Mouse (Mus musculus) kidney, embryonic 15.5 days (tissue): ENCODE results near the gene Tmem269. TPM values are rescaled to one million over a fixed set of nuclear protein-coding genes. Genes with fewer than 3 reads are reported as not detected.

Source experiments
- ATAC-seq: fragments of 200-750 bp; cut with Nextera tagmentation; replicated peaks from 2 replicates; pipeline ENCODE4 v1.8.0; 2017; ENCODE audit warnings: moderate TSS enrichment; ENCODE audit not compliant: low FRiP score
- H3K27ac ChIP-seq: fragments of 300-500 bp; sonication (generic); 2 replicates; pipeline ENCODE4 v1.5.1; 2015; ENCODE audit warnings: mild to moderate bottlenecking, inconsistent platforms
- H3K27me3 ChIP-seq: fragments of 300-500 bp; sonication (generic); 2 replicates; pipeline ENCODE4 v1.6.1; 2015; ENCODE audit warnings: inconsistent platforms
- H3K36me3 ChIP-seq: fragments of 300-500 bp; sonication (generic); 2 replicates; pipeline ENCODE4 v1.6.1; 2015; ENCODE audit warnings: inconsistent platforms
- H3K4me1 ChIP-seq: fragments of 300-500 bp; sonication (generic); 2 replicates; pipeline ENCODE4 v1.6.1; 2015; ENCODE audit warnings: inconsistent platforms
- H3K4me2 ChIP-seq: fragments of 300-500 bp; sonication (generic); 2 replicates; pipeline ENCODE4 v1.6.1; 2015; ENCODE audit warnings: moderate library complexity, mild to moderate bottlenecking, inconsistent platforms
- H3K4me3 ChIP-seq: fragments of 300-500 bp; sonication (generic); replicated peaks from 2 replicates; pipeline ENCODE4 v1.5.1; 2015; ENCODE audit warnings: mild to moderate bottlenecking, inconsistent platforms
- H3K9ac ChIP-seq: fragments of 300-500 bp; sonication (generic); 2 replicates; pipeline ENCODE4 v1.6.1; 2015; ENCODE audit warnings: mild to moderate bottlenecking, inconsistent platforms
- H3K9me3 ChIP-seq: fragments of 300-500 bp; sonication (generic); replicated peaks from 2 replicates; pipeline ENCODE4 v1.6.1; 2016; ENCODE audit warnings: inconsistent platforms
- WGBS: fragments of 180-500 bp; shearing (Covaris S2); methylation state at CpG from one replicate; pipeline ENCODE4 v1.1.7; 2015; ENCODE audit warnings: mixed read lengths; 5-methylcytosine and 5-hydroxymethylcytosine counted together
- polyA plus RNA-seq: library from polyadenylated mRNA; unstranded; fragments of >200 nt; fragmentation: Nextera tagmentation; extraction: Ambion mirVana; gene quantifications from 2 replicates; pipeline ENCODE4 v1.2.1, GENCODE M21; 2015

Tmem269 gene
- polyA plus RNA-seq, 1 experiment from 2014 or later: not detected

- Histone ChIP-seq H3K27ac (no peak overlapping the region), H3K36me3 (no peaks in the 10 kb centered on the region), H3K27me3 (no peaks in the 10 kb centered on the region), H3K4me2 (no peak overlapping the region), H3K9ac (no peak overlapping the region), H3K4me3 (no peak overlapping the region), H3K9me3 (no peaks in the 10 kb centered on the region), H3K4me1 (peaks cover 8% of the 10 kb centered on the region)
- ATAC-seq: no peak
- WGBS: 54% methylated on average over 3 of the region's 3 CpGs
Measured at GRCm38 (mm10) chr4:119191273-119191672, 26.7 kb downstream of the Tmem269 start.

GRCm38 (mm10) chr4:119190618-119191017, 27.4 kb downstream of the Tmem269 start:
- no peaks in the 10 kb centered on the region for H3K27me3 ChIP-seq
- ATAC-seq: no peak
- no peak overlapping the region for H3K4me2 ChIP-seq
- H3K4me3 ChIP-seq: no peak overlapping the region
- H3K9ac ChIP-seq: no peak overlapping the region
- no peaks in the 10 kb centered on the region for H3K36me3 ChIP-seq
- no peak overlapping the region for H3K27ac ChIP-seq
- H3K4me1 ChIP-seq: peaks cover 1% of the 10 kb centered on the region; the same call in 1 of the 2 replicates
- WGBS: 77% methylated on average over 8 of the region's 8 CpGs
- no peaks in the 10 kb centered on the region for H3K9me3 ChIP-seq

DNA sequence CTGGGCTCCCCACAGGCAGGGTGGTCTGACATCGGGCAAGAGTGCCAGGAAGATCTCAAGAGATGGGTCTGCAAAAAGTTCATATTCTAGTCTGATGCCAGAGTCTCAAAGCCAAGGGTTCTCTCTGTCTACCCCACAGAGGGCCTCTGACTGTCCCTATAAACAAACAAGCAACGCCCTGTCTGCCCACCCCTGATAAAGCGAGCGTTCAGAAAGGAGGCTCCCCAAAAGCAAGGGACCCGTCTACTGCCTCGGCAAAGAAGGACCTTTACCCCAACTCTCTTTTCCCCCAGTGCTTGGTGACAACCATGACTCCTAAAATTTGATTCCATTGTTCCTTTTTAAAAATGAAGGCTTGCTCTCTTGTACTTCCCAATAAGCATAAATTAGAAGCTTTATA, 28.2 kb downstream of the Tmem269 start, which contains the start of gene Ermap:
Gene Ermap, minus strand, starts transcription at position 148 of the 400 bp plus-strand sequence.
- Histone ChIP-seq H3K27ac (no peak within 1 kb of the TSS), H3K4me1 (no peaks in the 10 kb centered on the region), H3K9me3 (no peaks in the 10 kb centered on the region), H3K27me3 (no peaks in the 10 kb centered on the region), H3K9ac (no peak within 1 kb of the TSS), H3K4me2 (no peak within 1 kb of the TSS), H3K36me3 (no peaks in the 10 kb centered on the region), H3K4me3 (no peak within 1 kb of the TSS)
- ATAC-seq: no peak; the same call in 1 of the 2 replicates
- 72% methylated on average over 6 of the region's 6 CpGs for WGBS

- Histone ChIP-seq H3K27ac (no peak overlapping the region), H3K27me3 (no peaks in the 10 kb centered on the region), H3K4me3 (no peak overlapping the region), H3K9ac (no peak overlapping the region), H3K4me1 (no peaks in the 10 kb centered on the region), H3K36me3 (no peaks in the 10 kb centered on the region), H3K9me3 (no peaks in the 10 kb centered on the region), H3K4me2 (no peak overlapping the region)
- 83% methylated on average over 6 of the region's 6 CpGs for WGBS
- ATAC-seq: no peak
Measured at GRCm38 (mm10) chr4:119189392-119189791, 28.6 kb downstream of the Tmem269 start.

GRCm38 (mm10) chr4:119188060-119188785, 29.8 kb downstream of the Tmem269 start:
- H3K27ac ChIP-seq: no peak overlapping the region
- no peak for ATAC-seq
- WGBS: 49% methylated on average over 11 of the region's 11 CpGs

GRCm38 (mm10) chr4:119185771-119186170, 32.2 kb downstream of the Tmem269 start:
- Histone ChIP-seq H3K36me3 (no peaks in the 10 kb centered on the region), H3K4me3 (no peak overlapping the region), H3K27ac (no peak overlapping the region), H3K4me1 (no peaks in the 10 kb centered on the region), H3K9ac (no peak overlapping the region), H3K27me3 (no peaks in the 10 kb centered on the region), H3K4me2 (no peak overlapping the region), H3K9me3 (no peaks in the 10 kb centered on the region)
- WGBS: 80% methylated on average over 4 of the region's 4 CpGs
- no peak for ATAC-seq

More at GRCm38 (mm10) chr4:119188060-119188785, 29.8 kb downstream of the Tmem269 start:
- no peak overlapping the region for H3K4me3 ChIP-seq
- no peak overlapping the region for H3K4me2 ChIP-seq
- H3K9ac ChIP-seq: no peak overlapping the region
- H3K36me3 ChIP-seq: no peaks in the 10 kb centered on the region
- no peaks in the 10 kb centered on the region for H3K9me3 ChIP-seq
- H3K27me3 ChIP-seq: no peaks in the 10 kb centered on the region
- no peaks in the 10 kb centered on the region for H3K4me1 ChIP-seq

DNA sequence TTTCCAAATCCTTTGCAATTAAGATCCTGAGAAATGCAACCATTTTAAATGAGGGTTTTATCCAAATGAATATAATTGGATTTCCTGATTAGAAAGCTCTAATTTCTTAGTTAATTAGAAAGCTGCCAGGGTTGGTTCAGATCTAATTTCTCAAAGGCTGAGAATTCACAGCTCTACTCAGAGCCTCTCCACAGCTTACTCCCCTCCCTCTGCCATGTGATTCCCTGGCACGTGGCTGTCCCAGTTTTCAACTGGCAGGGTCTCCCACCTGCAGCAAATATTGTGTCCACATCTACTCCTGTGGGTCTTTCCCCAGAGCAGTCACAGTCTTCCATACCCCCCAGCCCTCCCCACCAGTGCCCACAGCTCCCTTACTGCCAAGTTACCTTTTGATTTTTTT, 34.5 kb downstream of the Tmem269 start:
- no peak for ATAC-seq
- Histone ChIP-seq H3K36me3 (no peaks in the 10 kb centered on the region), H3K9ac (no peak overlapping the region), H3K27ac (no peak overlapping the region), H3K4me2 (no peak overlapping the region), H3K4me3 (no peak overlapping the region), H3K9me3 (no peaks in the 10 kb centered on the region), H3K27me3 (no peaks in the 10 kb centered on the region), H3K4me1 (no peaks in the 10 kb centered on the region)
- WGBS: 69% methylated on average over 1 of the region's 1 CpGs

DNA sequence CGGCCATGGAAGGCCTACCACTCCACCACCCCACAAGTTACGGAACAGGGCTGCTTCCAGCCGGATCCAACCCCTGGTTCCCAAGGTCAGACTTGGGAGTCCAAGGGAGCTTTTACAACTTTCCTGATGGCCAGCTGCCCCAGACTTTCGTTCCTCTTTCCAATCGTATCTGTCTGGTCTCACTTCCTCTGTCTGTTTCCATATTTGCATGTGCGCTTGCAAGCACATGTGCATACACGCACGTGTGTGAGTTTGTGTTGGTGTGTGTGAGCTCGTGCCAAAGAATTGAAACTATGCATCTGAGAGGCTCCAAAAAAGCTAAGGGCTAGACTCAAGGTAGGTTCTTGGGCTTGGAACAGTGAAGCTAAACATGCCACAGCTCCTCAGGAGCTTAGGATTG, 36.6 kb downstream of the Tmem269 start:
- Histone ChIP-seq H3K9me3 (no peaks in the 10 kb centered on the region), H3K4me3 (no peak overlapping the region), H3K27me3 (no peaks in the 10 kb centered on the region), H3K4me1 (peaks cover 5% of the 10 kb centered on the region; the same call in 1 of the 2 replicates), H3K27ac (no peak overlapping the region), H3K36me3 (no peaks in the 10 kb centered on the region), H3K9ac (no peak overlapping the region), H3K4me2 (no peak overlapping the region)
- ATAC-seq: no peak
- 86% methylated on average over 9 of the region's 9 CpGs for WGBS

DNA sequence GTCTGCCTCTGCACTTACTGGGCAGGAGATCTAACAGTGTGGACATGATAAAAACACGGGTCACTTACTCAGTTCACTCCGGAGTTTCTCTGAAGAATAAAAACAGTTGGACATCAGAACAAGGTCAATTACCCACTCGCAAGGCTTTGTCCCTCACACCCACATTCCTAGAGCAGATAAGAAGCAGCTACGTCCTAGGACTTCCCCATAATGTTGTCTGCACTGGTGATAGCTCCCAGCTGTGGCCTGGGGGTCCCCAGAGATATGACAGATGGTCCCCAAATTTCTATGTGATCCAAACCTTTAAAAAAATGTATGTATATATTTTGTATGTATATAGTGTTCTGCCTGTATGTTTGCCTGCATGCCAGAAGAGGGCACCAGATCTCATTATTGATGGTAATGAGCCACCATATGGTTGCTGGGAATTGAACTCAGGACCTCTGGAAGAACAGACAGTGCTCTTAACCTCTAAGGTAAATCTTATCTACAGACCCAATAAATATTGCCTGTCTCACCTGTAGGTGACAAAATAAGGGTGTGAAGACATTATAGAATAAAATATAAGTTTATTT, 37.8 kb downstream of the Tmem269 start:
- Histone ChIP-seq H3K4me2 (no peak overlapping the region), H3K27ac (no peak overlapping the region), H3K36me3 (no peaks in the 10 kb centered on the region), H3K27me3 (no peaks in the 10 kb centered on the region), H3K9me3 (no peaks in the 10 kb centered on the region), H3K4me3 (no peak overlapping the region), H3K9ac (no peak overlapping the region), H3K4me1 (peaks cover 5% of the 10 kb centered on the region; the same call in 1 of the 2 replicates)
- no peak for ATAC-seq
- 46% methylated on average over 4 of the region's 4 CpGs for WGBS

DNA sequence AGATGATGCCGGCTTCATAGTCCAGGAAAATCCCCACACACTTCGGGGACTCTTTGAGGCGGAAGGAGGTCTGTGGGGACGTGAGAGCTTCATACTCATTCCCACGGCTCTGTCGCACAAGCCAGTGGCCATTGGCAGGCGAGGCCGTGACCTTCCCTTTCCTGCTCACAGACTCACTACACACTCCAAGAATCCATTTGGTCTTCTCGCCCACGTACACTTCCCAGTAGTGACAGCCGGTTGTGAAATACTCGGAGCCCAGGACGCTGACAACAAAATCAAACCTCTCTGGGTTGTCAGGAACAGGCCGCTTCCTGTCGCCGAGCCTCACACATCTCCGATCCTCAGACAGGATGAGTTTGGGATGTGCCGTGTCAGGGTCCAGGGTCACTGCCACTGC, 39.7 kb downstream of the Tmem269 start:
- no peak for ATAC-seq
- 37% methylated on average over 18 of the region's 18 CpGs for WGBS
- Histone ChIP-seq H3K27me3 (no peaks in the 10 kb centered on the region), H3K4me2 (no peak overlapping the region), H3K27ac (no peak overlapping the region), H3K4me1 (peaks cover 9% of the 10 kb centered on the region), H3K9ac (no peak overlapping the region), H3K9me3 (no peaks in the 10 kb centered on the region), H3K36me3 (no peaks in the 10 kb centered on the region), H3K4me3 (no peak overlapping the region)

DNA sequence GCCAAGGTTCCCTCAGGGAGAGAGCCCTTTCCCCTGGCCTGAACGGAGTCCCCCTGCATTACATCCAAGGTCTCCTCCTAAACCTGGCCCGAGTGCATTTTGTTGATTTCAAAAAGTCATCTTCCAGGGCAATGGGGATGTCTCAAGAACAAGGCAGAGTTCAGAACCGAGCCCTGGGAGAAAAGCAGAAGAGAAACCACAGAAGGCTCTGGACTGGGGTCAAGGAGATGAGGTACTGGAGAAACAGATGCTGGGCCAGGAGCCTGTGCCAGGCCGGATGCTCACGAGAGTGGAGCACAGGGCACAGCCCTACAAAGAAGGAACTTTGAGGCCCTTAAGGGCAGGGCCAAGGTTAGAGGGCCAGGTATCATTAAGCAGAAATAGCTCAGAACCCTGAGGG, 40.3 kb downstream of the Tmem269 start:
- no peaks in the 10 kb centered on the region for H3K9me3 ChIP-seq
- H3K4me3 ChIP-seq: no peak overlapping the region
- H3K4me2 ChIP-seq: no peak overlapping the region
- WGBS: 70% methylated on average over 5 of the region's 5 CpGs
- no peak overlapping the region for H3K27ac ChIP-seq
- H3K36me3 ChIP-seq: no peaks in the 10 kb centered on the region
- no peak overlapping the region for H3K9ac ChIP-seq
- no peak for ATAC-seq
- no peaks in the 10 kb centered on the region for H3K27me3 ChIP-seq
- H3K4me1 ChIP-seq: peaks cover 15% of the 10 kb centered on the region

DNA sequence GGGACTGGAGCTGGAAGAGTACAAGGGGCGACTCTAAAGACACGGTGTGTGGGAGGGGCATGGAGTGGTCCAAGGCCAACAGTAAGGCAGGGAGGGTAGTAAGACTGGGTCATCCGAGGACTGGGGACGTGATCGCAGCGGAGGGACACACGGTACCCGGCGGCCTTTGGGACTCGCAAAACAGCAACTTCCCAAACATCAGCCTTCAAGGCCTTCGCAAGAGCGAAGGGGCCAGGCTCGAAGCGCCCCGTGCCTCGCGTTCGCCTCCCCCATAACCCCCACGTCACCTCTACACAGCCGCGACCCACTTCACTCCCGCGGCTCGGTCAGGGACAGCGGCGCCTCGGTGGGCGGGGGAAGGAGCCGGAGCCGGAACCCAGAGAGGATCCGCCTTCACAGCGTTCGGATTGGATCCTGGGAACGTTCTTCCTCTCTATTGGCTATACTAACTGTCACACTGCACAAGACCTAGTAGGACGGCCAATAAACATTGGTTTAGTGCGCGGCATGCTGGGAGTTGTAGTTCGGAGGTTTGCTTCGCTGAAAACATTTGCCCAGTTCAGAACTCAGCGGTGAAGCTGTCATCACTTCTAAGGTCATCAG, 44.1 kb downstream of the Tmem269 start, which contains the start of gene Zfp691:
Gene Zfp691, minus strand, starts transcription at position 345 of the 603 bp plus-strand sequence.
- peaks cover 24% of the 10 kb centered on the region for H3K36me3 ChIP-seq
- peak within 1 kb of the TSS; percentile 91 for H3K9ac ChIP-seq
- H3K27me3 ChIP-seq: no peaks in the 10 kb centered on the region
- peak within 1 kb of the TSS; percentile 88 for H3K4me3 ChIP-seq
- peaks cover 19% of the 10 kb centered on the region for H3K4me1 ChIP-seq
- under 1% methylated on average over 40 of the region's 40 CpGs for WGBS
- peak; percentile 100 for ATAC-seq
- peak within 1 kb of the TSS; percentile 76 for H3K4me2 ChIP-seq
- H3K27ac ChIP-seq: peak within 1 kb of the TSS; percentile 75
- no peaks in the 10 kb centered on the region for H3K9me3 ChIP-seq
